Mouse (Mus musculus) intestine, postnatal 0 days (tissue): ENCODE measurements at regions not wholly inside any gene's neighbourhood (a gene's known extent, or its start where the extent isn't known, plus 50 kb on each side); places are given as distances from the start of the nearest gene placed in this dataset.

ENCODE experiments used
- ATAC-seq: fragments of 200-750 bp; cut with Nextera tagmentation; 2 replicates; pipeline ENCODE4 v1.8.0; 2017; ENCODE audit warnings: mild to moderate bottlenecking, moderate TSS enrichment, moderate library complexity
- H3K27ac ChIP-seq: fragments of 300-500 bp; sonication (generic); 2 replicates; pipeline ENCODE4 v1.5.1; 2014; ENCODE audit warnings: mild to moderate bottlenecking, low read depth, low read length, moderate library complexity
- H3K27me3 ChIP-seq: fragments of 300-500 bp; sonication (generic); replicated peaks from 2 replicates; pipeline ENCODE4 v1.6.1; 2014; ENCODE audit warnings: low read length, mixed read lengths; ENCODE audit not compliant: control insufficient read depth, insufficient read depth
- H3K36me3 ChIP-seq: fragments of 300-500 bp; sonication (generic); 2 replicates; pipeline ENCODE4 v1.6.1; 2014; ENCODE audit warnings: mild to moderate bottlenecking, moderate library complexity; ENCODE audit not compliant: control insufficient read depth, insufficient read depth
- H3K4me1 ChIP-seq: fragments of 300-500 bp; sonication (generic); replicated peaks from 2 replicates; pipeline ENCODE4 v1.6.1; 2014; ENCODE audit warnings: antibody characterized with exemption, low read length, mixed read lengths; ENCODE audit not compliant: control insufficient read depth, insufficient read depth
- H3K4me2 ChIP-seq: fragments of 300-500 bp; sonication (generic); replicated peaks from 2 replicates; pipeline ENCODE4 v1.6.1; 2014; ENCODE audit warnings: low read depth, mild to moderate bottlenecking, moderate library complexity
- H3K4me3 ChIP-seq: fragments of 300-500 bp; sonication (generic); 2 replicates; pipeline ENCODE4 v1.5.1; 2014; ENCODE audit warnings: low read depth, low read length
- H3K9ac ChIP-seq: fragments of 300-500 bp; sonication (generic); 2 replicates; pipeline ENCODE4 v1.6.1; 2014; ENCODE audit warnings: mild to moderate bottlenecking, low read depth, low read length
- H3K9me3 ChIP-seq: fragments of 300-500 bp; sonication (generic); 2 replicates; pipeline ENCODE4 v1.6.1; 2016; ENCODE audit warnings: mixed run types; ENCODE audit not compliant: control insufficient read depth
- CTCF ChIP-seq: sonication (generic); IDR thresholded peaks from 2 replicates; pipeline ENCODE4 v1.5.1; 2016; ENCODE audit warnings: low read depth, mild to moderate bottlenecking, control low read depth, antibody characterized with exemption, moderate library complexity
- WGBS: fragments of 180-500 bp; shearing (Covaris S2); extraction: QIAGEN DNeasy Blood & Tissue Kit; methylation state at CpG from one replicate; pipeline ENCODE4 v1.1.7; 2014; 5-methylcytosine and 5-hydroxymethylcytosine counted together

- under 1% methylated on average over 38 of the region's 38 CpGs for WGBS
- Histone ChIP-seq H3K27me3 (0 out of 2 replicates have a peak, but pooled peaks cover 5% of the 10 kb centered on the region), H3K9ac (no peak overlapping the region), H3K36me3 (no peaks in the 10 kb centered on the region), H3K27ac (no peak overlapping the region), H3K4me2 (peak overlapping the region; percentile 76), H3K4me3 (peak overlapping the region; percentile 33), H3K4me1 (no peaks in the 10 kb centered on the region), H3K9me3 (no peaks in the 10 kb centered on the region)
- no peak for TF ChIP-seq CTCF
- peak; percentile 74; the same call in 1 of the 2 replicates for ATAC-seq
Observed at GRCm38 (mm10) chr14:60484996-60485888, 112.2 kb downstream of the Amer2 start.

GRCm38 (mm10) chr14:60485889-60486274 is 112.8 kb downstream of the Amer2 start:
- no peak overlapping the region for H3K27ac ChIP-seq
- WGBS: 3% methylated on average over 5 of the region's 5 CpGs

GRCm38 (mm10) chr14:60486278-60486935 is 113.3 kb downstream of the Amer2 start:
- no peaks in the 10 kb centered on the region for H3K36me3 ChIP-seq
- H3K4me2 ChIP-seq: peak overlapping the region; percentile 76
- no peak overlapping the region for H3K27ac ChIP-seq
- H3K9ac ChIP-seq: no peak overlapping the region
- no peak for TF ChIP-seq CTCF
- H3K4me1 ChIP-seq: no peaks in the 10 kb centered on the region
- H3K9me3 ChIP-seq: no peaks in the 10 kb centered on the region
- WGBS: 2% methylated on average over 9 of the region's 9 CpGs
- no peak overlapping the region for H3K4me3 ChIP-seq
- ATAC-seq: no peak
- 0 out of 2 replicates have a peak, but pooled peaks cover 5% of the 10 kb centered on the region for H3K27me3 ChIP-seq

More at GRCm38 (mm10) chr14:60485889-60486274, 112.8 kb downstream of the Amer2 start:
- peak; percentile 77 for ATAC-seq
- no peaks in the 10 kb centered on the region for H3K4me1 ChIP-seq
- peak overlapping the region; percentile 33 for H3K4me3 ChIP-seq
- H3K9ac ChIP-seq: no peak overlapping the region
- H3K36me3 ChIP-seq: no peaks in the 10 kb centered on the region
- 0 out of 2 replicates have a peak, but pooled peaks cover 5% of the 10 kb centered on the region for H3K27me3 ChIP-seq
- H3K9me3 ChIP-seq: no peaks in the 10 kb centered on the region
- peak overlapping the region; percentile 76 for H3K4me2 ChIP-seq
- peak; percentile 65 for TF ChIP-seq CTCF

GRCm38 (mm10) chr14:60489111-60489510 is 116.1 kb downstream of the Amer2 start:
- H3K4me3 ChIP-seq: no peak overlapping the region
- H3K9ac ChIP-seq: no peak overlapping the region
- H3K4me1 ChIP-seq: no peaks in the 10 kb centered on the region
- H3K27me3 ChIP-seq: 0 out of 2 replicates have a peak, but pooled peaks cover 5% of the 10 kb centered on the region
- H3K9me3 ChIP-seq: no peaks in the 10 kb centered on the region
- WGBS: 88% methylated on average over 4 of the region's 4 CpGs
- no peak for TF ChIP-seq CTCF
- ATAC-seq: no peak
- H3K36me3 ChIP-seq: no peaks in the 10 kb centered on the region
- H3K27ac ChIP-seq: no peak overlapping the region
- no peak overlapping the region for H3K4me2 ChIP-seq

GRCm38 (mm10) chr14:60490886-60491285 is 117.8 kb downstream of the Amer2 start:
- Histone ChIP-seq H3K4me3 (no peak overlapping the region), H3K36me3 (no peaks in the 10 kb centered on the region), H3K27me3 (no peaks in the 10 kb centered on the region), H3K9ac (no peak overlapping the region), H3K27ac (no peak overlapping the region), H3K4me1 (no peaks in the 10 kb centered on the region), H3K4me2 (no peak overlapping the region), H3K9me3 (no peaks in the 10 kb centered on the region)
- 97% methylated on average over 2 of the region's 2 CpGs for WGBS
- ATAC-seq: no peak
- no peak for TF ChIP-seq CTCF

GRCm38 (mm10) chr14:60495441-60495840 is 122.4 kb downstream of the Amer2 start:
- WGBS: 73% methylated on average over 5 of the region's 5 CpGs
- no peak overlapping the region for H3K27ac ChIP-seq
- no peak overlapping the region for H3K9ac ChIP-seq
- no peaks in the 10 kb centered on the region for H3K36me3 ChIP-seq
- no peaks in the 10 kb centered on the region for H3K4me1 ChIP-seq
- no peak for TF ChIP-seq CTCF
- no peak overlapping the region for H3K4me3 ChIP-seq
- no peak for ATAC-seq
- H3K9me3 ChIP-seq: no peaks in the 10 kb centered on the region
- no peaks in the 10 kb centered on the region for H3K27me3 ChIP-seq
- no peak overlapping the region for H3K4me2 ChIP-seq
